Mouse (Mus musculus): Measurements from ENCODE around the gene Leng1.

- TF ChIP-seq USF1 (IDR thresholded peaks at IDR 0.05; ENCODE audit: low read depth) (no peak), POLR2A (IDR thresholded peaks at IDR 0.05; ENCODE audit: insufficient read length, low read depth) (no peak), E2F4 (IDR thresholded peaks at IDR 0.05; ENCODE audit: insufficient read depth) (no peak)
Observed at GRCm38 (mm10) chr7:3674507-3675227, 9.0 kb upstream of the Leng1 start.
